Mouse (Mus musculus) liver, embryonic 14.5 days (tissue): Measurements from ENCODE around the gene Pald1. TPM values are rescaled to one million over a fixed set of nuclear protein-coding genes. Genes with fewer than 3 reads are reported as not detected.

Experiments
- ATAC-seq: fragments of 200-750 bp; cut with Nextera tagmentation; 2 replicates; pipeline ENCODE4 v1.8.0; 2017; ENCODE audit warnings: moderate number of reproducible peaks, mild to moderate bottlenecking, moderate library complexity; ENCODE audit not compliant: insufficient read depth
- DNase-seq, 3 experiments: peaks; one replicate each; pipeline ENCODE4 v3.0.0-alpha.2; 2012 to 2013; ENCODE audit warnings: low read depth in 3 of 3, low spot score in 3 of 3
- H3K27ac ChIP-seq: fragments of 300-500 bp; sonication (generic); 2 replicates; pipeline ENCODE4 v1.5.1; 2014; ENCODE audit warnings: moderate library complexity, mild to moderate bottlenecking, control low read depth, inconsistent platforms
- H3K27me3 ChIP-seq: fragments of 300-500 bp; sonication (generic); 2 replicates; pipeline ENCODE4 v1.6.1; 2014; ENCODE audit warnings: mild to moderate bottlenecking, low read length, moderate library complexity; ENCODE audit not compliant: control insufficient read depth, insufficient read depth
- H3K36me3 ChIP-seq: fragments of 300-500 bp; sonication (generic); replicated peaks from 2 replicates; pipeline ENCODE4 v1.6.1; 2014; ENCODE audit warnings: low read depth; ENCODE audit not compliant: control insufficient read depth, insufficient read depth
- H3K4me1 ChIP-seq, 2 experiments: fragments of 200-500 bp in 1 of 2; fragments of 300-500 bp in 1 of 2; sonication (generic) in 1 of 2; replicated peaks; 2 replicates each; pipeline ENCODE4 v1.6.1; 2012 to 2014; ENCODE audit warnings: antibody characterized with exemption in 1 of 2, inconsistent platforms in 1 of 2, low read length in 1 of 2; ENCODE audit not compliant: control insufficient read depth in 2 of 2, insufficient read depth in 2 of 2
- H3K4me2 ChIP-seq: fragments of 300-500 bp; sonication (generic); 2 replicates; pipeline ENCODE4 v1.6.1; 2014; ENCODE audit warnings: low read depth, mild to moderate bottlenecking, control low read depth, moderate library complexity
- H3K4me3 ChIP-seq, 2 experiments: fragments of 200-500 bp in 1 of 2; fragments of 300-500 bp in 1 of 2; sonication (generic) in 1 of 2; 2 replicates each; pipeline ENCODE4 v1.5.1; 2012 to 2014; ENCODE audit warnings: low read depth in 2 of 2, low read length in 2 of 2, mild to moderate bottlenecking in 2 of 2, control low read depth in 1 of 2, inconsistent platforms in 1 of 2, moderate library complexity in 1 of 2; ENCODE audit not compliant: insufficient read depth in 1 of 2
- H3K9ac ChIP-seq: fragments of 300-500 bp; sonication (generic); replicated peaks from 2 replicates; pipeline ENCODE4 v1.6.1; 2014; ENCODE audit warnings: mild to moderate bottlenecking, control low read depth, moderate library complexity
- H3K9me3 ChIP-seq: fragments of 300-500 bp; sonication (generic); 2 replicates; pipeline ENCODE4 v1.6.1; 2016; ENCODE audit warnings: low read length, mixed read lengths; ENCODE audit not compliant: control insufficient read depth
- CTCF ChIP-seq: IDR thresholded peaks from 2 replicates; pipeline ENCODE4 v1.5.1; 2016; ENCODE audit warnings: antibody characterized with exemption, low read depth, control low read depth
- EP300 ChIP-seq: IDR thresholded peaks from 2 replicates; pipeline ENCODE4 v1.6.1; 2016; ENCODE audit warnings: antibody characterized with exemption, low read depth
- WGBS: fragments of 180-500 bp; shearing (Covaris S2); extraction: QIAGEN DNeasy Blood & Tissue Kit; methylation state at CpG from one replicate; pipeline ENCODE4 v1.1.7; 2014; ENCODE audit not compliant: insufficient replicate concordance; 5-methylcytosine and 5-hydroxymethylcytosine counted together
- polyA plus RNA-seq, 2 experiments: library from polyadenylated mRNA; depleted of rRNA in 1 of 2; stranded (reverse) in 1 of 2; unstranded in 1 of 2; fragments of >200 nt; fragmentation: Nextera tagmentation in 1 of 2; extraction: Ambion mirVana in 1 of 2; gene quantifications; 2 replicates each; pipeline versions ENCODE4 v1.2.1 to v1.2.3; 2012 to 2014

Gene Pald1
- polyA plus RNA-seq, 2 experiments, result 4.0 to 4.4 TPM

DNA sequence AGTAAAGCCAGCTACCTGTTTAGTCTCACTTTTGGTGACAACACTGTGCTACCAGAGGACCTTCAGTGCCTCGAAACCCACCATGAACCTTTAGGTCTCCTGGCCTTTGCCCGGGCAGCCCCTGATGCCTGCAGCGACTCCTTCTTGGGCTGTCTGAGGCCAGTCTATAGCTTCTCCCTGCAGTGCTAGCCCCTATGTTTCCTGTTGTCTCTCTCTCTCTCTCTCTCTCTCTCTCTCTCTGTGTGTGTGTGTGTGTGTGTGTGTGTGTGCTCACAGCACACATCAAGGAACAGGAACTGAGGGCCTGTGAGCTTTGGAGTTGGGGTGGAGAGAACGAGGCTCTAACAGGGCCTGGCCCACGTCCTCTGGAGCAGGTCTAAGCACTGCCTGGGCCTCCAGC, 46.7 kb downstream of the Pald1 start:
- Histone ChIP-seq H3K36me3 (no peaks in the 10 kb centered on the region), H3K9ac (no peak overlapping the region), H3K27me3 (no peaks in the 10 kb centered on the region), H3K4me2 (no peak overlapping the region), H3K9me3 (no peaks in the 10 kb centered on the region), H3K27ac (no peak overlapping the region), H3K4me1 (peaks cover 0 to 2% of the 10 kb centered on the region in 2 experiments; a peak in 1 of 4 replicates), H3K4me3 (no peak overlapping the region)
- no peak for ATAC-seq
- DNase-seq, result no peak
- TF ChIP-seq EP300 (no peak), CTCF (no peak)
- 62% methylated on average over 5 of the region's 5 CpGs for WGBS

DNA sequence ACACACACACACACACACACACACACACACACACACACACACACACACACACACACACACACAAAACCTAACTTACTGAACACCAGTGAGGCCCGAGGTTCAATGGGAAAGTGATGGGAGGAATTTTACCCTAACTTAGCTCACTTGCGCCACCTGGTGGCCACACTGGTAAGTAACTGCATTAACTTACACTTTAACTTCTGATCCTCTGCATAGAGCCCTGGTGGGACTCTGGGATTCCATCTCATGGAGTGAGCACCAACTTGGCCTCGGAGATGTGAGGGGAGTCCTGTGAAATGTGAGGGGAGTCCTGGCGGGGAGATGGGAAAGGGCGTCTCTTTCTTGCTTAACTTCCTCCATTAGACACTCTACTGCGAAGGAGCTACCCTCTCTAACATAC, 47.2 kb downstream of the Pald1 start:
- peak; percentile 49 to 52 (median 50) for DNase-seq
- no peak overlapping the region for H3K27ac ChIP-seq
- peaks cover 0 to 2% of the 10 kb centered on the region in 2 experiments; a peak in 1 of 4 replicates for H3K4me1 ChIP-seq
- 18% methylated on average over 6 of the region's 6 CpGs for WGBS
- TF ChIP-seq EP300, result no peak
- peak; percentile 92 for TF ChIP-seq CTCF
- H3K4me3 ChIP-seq, result no peak overlapping the region
- ATAC-seq, result no peak
- H3K27me3 ChIP-seq, result no peaks in the 10 kb centered on the region
- H3K36me3 ChIP-seq, result no peaks in the 10 kb centered on the region
- no peak overlapping the region for H3K4me2 ChIP-seq
- H3K9me3 ChIP-seq, result no peaks in the 10 kb centered on the region
- no peak overlapping the region for H3K9ac ChIP-seq

DNA sequence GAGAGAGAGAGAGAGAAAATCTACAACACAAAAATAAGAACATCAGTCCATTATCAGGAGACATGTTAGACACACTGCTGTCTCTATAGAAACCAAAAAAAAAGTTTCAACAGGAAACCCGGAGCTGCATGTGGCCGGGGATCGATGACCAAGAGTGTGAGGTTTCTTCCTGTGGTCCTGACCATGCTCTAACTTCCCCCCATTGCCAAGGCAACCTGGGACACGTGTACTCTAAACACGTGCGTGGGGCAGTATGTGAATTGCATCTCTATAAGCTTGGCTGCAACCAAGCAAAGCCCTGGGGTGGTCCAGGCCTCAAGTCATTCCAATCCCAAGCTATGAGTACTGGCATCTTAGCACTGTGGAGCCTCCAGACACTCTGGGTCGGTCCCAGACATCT, 48.8 kb downstream of the Pald1 start:
- no peak overlapping the region for H3K4me3 ChIP-seq
- no peaks in the 10 kb centered on the region for H3K27me3 ChIP-seq
- no peak overlapping the region for H3K27ac ChIP-seq
- H3K36me3 ChIP-seq, result no peaks in the 10 kb centered on the region
- 0 out of 4 replicates have a peak, but pooled peaks cover 0 to 2% of the 10 kb centered on the region in 2 experiments for H3K4me1 ChIP-seq
- no peak overlapping the region for H3K9ac ChIP-seq
- H3K4me2 ChIP-seq, result no peak overlapping the region
- WGBS, result 10% methylated on average over 7 of the region's 7 CpGs
- TF ChIP-seq CTCF (no peak), EP300 (no peak)
- no peak for DNase-seq
- no peaks in the 10 kb centered on the region for H3K9me3 ChIP-seq
- ATAC-seq, result no peak

DNA sequence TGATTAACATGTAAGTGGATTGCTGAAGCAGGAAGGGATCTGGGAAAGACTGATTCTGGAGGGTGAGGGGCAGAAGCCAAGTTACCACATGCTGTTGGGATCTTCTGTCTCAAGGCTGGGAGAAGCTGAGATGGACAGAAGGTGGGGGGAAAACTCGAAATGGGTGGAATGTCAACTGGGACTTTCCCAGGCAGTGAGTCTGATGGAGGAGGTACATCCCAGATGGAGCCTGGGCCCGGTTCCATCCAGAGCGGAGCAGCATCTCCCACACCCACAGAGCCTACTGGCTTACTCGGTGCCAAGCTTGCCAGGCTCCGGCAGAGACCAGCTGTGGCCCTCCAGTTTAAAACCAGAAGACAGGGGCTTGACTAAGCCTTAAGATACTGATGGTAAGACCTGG, 52.3 kb downstream of the Pald1 start:
- H3K4me2 ChIP-seq, result no peak overlapping the region
- H3K27ac ChIP-seq, result no peak overlapping the region
- WGBS, result 81% methylated on average over 5 of the region's 5 CpGs
- no peaks in the 10 kb centered on the region for H3K9me3 ChIP-seq
- no peak overlapping the region for H3K9ac ChIP-seq
- no peaks in the 10 kb centered on the region for H3K36me3 ChIP-seq
- no peaks in the 10 kb centered on the region for H3K27me3 ChIP-seq
- ATAC-seq, result no peak
- TF ChIP-seq CTCF, result no peak
- TF ChIP-seq EP300, result no peak
- no peak for DNase-seq
- no peak overlapping the region for H3K4me3 ChIP-seq
- no peaks in the 10 kb centered on the region for H3K4me1 ChIP-seq

DNA sequence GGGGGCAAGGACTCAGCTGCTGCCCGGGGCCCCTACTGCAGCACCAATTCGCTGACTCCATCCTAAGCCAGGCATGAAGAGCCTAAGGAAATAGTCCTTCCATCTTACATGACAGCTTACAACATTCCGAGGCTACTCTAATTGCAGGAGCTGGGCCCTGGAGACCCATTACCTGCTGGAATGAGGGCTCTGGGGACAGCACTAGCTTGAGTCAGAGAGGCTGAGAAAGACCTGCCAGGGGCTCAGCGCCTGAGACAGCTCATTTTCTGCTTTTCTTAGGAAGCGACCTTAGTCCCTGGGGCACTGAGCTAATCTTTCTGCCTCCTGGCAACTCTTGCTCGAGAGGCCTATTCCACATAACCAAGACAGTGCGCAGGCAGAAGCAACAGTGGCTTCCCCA, 54.4 kb downstream of the Pald1 start:
- WGBS, result 63% methylated on average over 7 of the region's 7 CpGs
- no peak overlapping the region for H3K9ac ChIP-seq
- TF ChIP-seq CTCF (no peak), EP300 (no peak)
- no peak overlapping the region for H3K4me2 ChIP-seq
- H3K27ac ChIP-seq, result no peak overlapping the region
- no peaks in the 10 kb centered on the region for H3K36me3 ChIP-seq
- H3K4me3 ChIP-seq, result no peak overlapping the region
- DNase-seq (no peak), ATAC-seq (no peak)
- no peaks in the 10 kb centered on the region for H3K27me3 ChIP-seq
- no peaks in the 10 kb centered on the region for H3K4me1 ChIP-seq
- no peaks in the 10 kb centered on the region for H3K9me3 ChIP-seq
